Mouse (Mus musculus) lung, postnatal 0 days (tissue): Measurements from ENCODE around the gene Fbxl13. TPM values are rescaled to one million over a fixed set of nuclear protein-coding genes. Genes with fewer than 3 reads are reported as not detected.

Source experiments
- ATAC-seq: fragments of 200-750 bp; cut with Nextera tagmentation; 2 replicates; pipeline ENCODE4 v1.8.0; 2017; ENCODE audit warnings: moderate library complexity
- DNase-seq: peaks from one replicate; pipeline ENCODE4 v3.0.0-alpha.2; 2016; ENCODE audit warnings: low spot score
- H3K27ac ChIP-seq: fragments of 300-500 bp; sonication (generic); 2 replicates; pipeline ENCODE4 v1.5.1; 2014; ENCODE audit warnings: antibody characterized with exemption, mild to moderate bottlenecking, low read length, mixed read lengths
- H3K27me3 ChIP-seq: fragments of 300-500 bp; sonication (generic); replicated peaks from 2 replicates; pipeline ENCODE4 v1.6.1; 2014; ENCODE audit warnings: low read length, mixed read lengths; ENCODE audit not compliant: insufficient read depth
- H3K36me3 ChIP-seq: fragments of 300-500 bp; sonication (generic); 2 replicates; pipeline ENCODE4 v1.6.1; 2014; ENCODE audit warnings: low read length, mixed read lengths; ENCODE audit not compliant: insufficient read depth
- H3K4me1 ChIP-seq: fragments of 300-500 bp; sonication (generic); 2 replicates; pipeline ENCODE4 v1.6.1; 2014; ENCODE audit warnings: antibody characterized with exemption, low read depth, low read length, mixed read lengths; ENCODE audit not compliant: insufficient read depth
- H3K4me2 ChIP-seq: fragments of 300-500 bp; sonication (generic); replicated peaks from 2 replicates; pipeline ENCODE4 v1.6.1; 2014; ENCODE audit warnings: low read depth, mild to moderate bottlenecking, low read length, moderate library complexity, mixed read lengths
- H3K4me3 ChIP-seq: fragments of 300-500 bp; sonication (generic); 2 replicates; pipeline ENCODE4 v1.5.1; 2014; ENCODE audit warnings: low read depth, low read length
- H3K9ac ChIP-seq: fragments of 300-500 bp; sonication (generic); replicated peaks from 2 replicates; pipeline ENCODE4 v1.6.1; 2014; ENCODE audit warnings: low read depth, mild to moderate bottlenecking
- H3K9me3 ChIP-seq: fragments of 300-500 bp; sonication (generic); 2 replicates; pipeline ENCODE4 v1.6.1; 2016; ENCODE audit warnings: low read length, mixed read lengths
- CTCF ChIP-seq: IDR thresholded peaks from 2 replicates; pipeline ENCODE4 v1.5.1; 2016; ENCODE audit warnings: antibody characterized with exemption, mild to moderate bottlenecking
- EP300 ChIP-seq: IDR thresholded peaks from 2 replicates; pipeline ENCODE4 v1.6.1; 2016; ENCODE audit warnings: antibody characterized with exemption, mild to moderate bottlenecking, control low read depth
- WGBS: fragments of 180-500 bp; shearing (Covaris S2); extraction: QIAGEN DNeasy Blood & Tissue Kit; methylation state at CpG from one replicate; pipeline ENCODE4 v1.1.7; 2014; 5-methylcytosine and 5-hydroxymethylcytosine counted together
- polyA plus RNA-seq: library from polyadenylated mRNA; unstranded; fragments of >200 nt; fragmentation: Nextera tagmentation; extraction: Ambion mirVana; gene quantifications from 2 replicates; pipeline ENCODE4 v1.2.1, GENCODE M21; 2015

Fbxl13 gene
- polyA plus RNA-seq, 1 experiment from 2014 or later, result 1.1 TPM

DNA sequence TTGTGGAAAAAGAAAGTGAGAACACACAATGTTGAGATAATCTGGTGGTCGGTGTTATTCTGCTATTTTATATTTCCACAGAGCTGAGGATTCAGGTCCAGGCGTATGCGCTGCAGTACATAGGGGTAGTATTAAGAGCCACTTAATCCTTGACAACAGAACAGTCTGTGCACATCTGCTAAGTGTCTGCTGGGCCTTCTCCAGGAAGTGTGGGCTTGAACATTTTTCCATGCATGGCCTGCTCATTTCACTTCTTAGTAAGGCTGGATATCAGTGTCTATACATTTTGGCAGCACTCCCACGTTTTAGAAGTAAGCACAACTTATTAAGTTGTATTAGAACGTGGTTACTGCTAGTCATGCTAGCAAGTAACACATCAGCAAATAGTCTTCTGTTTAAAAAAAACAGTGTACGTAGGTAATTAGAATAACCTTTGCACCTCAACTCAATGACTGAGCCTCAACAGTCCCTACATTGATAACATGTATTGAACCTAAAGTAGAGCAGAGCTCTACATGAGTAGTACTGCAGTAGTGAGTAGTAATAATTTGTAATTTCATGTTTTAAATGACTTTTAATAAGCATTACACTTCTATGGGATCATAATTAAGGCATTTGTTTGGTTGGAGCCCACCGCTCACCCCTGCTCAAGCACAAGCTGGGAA is 205.9 kb downstream of the Fbxl13 start:
- Histone ChIP-seq H3K36me3 (no peaks in the 10 kb centered on the region), H3K4me2 (no peak overlapping the region), H3K4me1 (no peaks in the 10 kb centered on the region), H3K9ac (no peak overlapping the region), H3K27me3 (no peaks in the 10 kb centered on the region), H3K4me3 (no peak overlapping the region), H3K27ac (no peak overlapping the region), H3K9me3 (no peaks in the 10 kb centered on the region)
- no peak for TF ChIP-seq CTCF
- TF ChIP-seq EP300, result no peak
- no peak for DNase-seq
- ATAC-seq, result no peak
- WGBS, result 78% methylated on average over 7 of the region's 7 CpGs

DNA sequence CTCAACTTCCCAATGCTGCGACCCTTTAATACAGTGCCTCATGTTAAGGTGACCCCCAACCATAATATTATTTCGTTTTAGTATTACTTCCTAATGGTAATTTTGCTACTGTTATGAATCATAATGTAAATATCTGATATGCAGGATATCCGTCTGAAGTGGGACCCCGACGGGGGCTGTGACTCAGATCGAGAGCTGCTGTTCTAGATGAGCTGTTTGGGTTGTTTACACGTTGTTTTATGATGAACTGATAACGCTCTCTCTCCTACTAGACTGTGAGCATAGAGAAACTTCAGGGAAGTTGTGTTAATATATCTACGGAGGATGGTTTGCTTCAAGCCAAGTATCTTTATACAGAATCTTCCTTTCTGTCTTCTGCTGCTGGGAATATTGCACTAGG is 207.0 kb downstream of the Fbxl13 start:
- Histone ChIP-seq H3K9ac (no peak overlapping the region), H3K4me3 (no peak overlapping the region), H3K27me3 (no peaks in the 10 kb centered on the region), H3K36me3 (no peaks in the 10 kb centered on the region), H3K9me3 (no peaks in the 10 kb centered on the region), H3K27ac (no peak overlapping the region), H3K4me2 (no peak overlapping the region), H3K4me1 (no peaks in the 10 kb centered on the region)
- TF ChIP-seq CTCF (no peak), EP300 (no peak)
- peak; percentile 47; the same call in 1 of the 2 replicates for ATAC-seq
- WGBS, result 50% methylated on average over 9 of the region's 9 CpGs
- DNase-seq, result peak; percentile 22

DNA sequence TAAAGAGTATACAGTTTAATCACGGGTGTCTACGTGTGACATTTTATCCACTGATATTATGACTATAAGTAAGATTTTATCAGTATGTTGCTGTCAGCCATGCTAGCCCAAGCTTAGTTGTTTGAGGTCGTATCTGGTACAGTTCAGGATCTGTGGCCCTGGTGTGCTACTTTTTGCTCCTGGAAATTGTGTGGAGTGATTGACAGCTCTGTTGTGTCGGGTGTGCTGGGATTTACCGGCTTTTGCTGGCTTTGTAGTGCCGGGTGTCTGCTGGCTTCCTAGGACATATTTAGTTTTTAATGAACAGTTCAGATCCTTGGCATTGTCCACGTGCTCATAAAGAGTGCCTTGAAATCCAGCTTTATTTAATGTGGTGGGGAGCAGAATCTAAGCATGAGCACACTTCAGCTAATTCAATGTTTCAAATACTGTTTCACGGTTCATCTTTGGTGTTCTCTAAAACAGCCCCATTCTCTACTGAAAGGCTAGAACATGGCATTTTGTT is 208.9 kb downstream of the Fbxl13 start:
- Histone ChIP-seq H3K36me3 (no peaks in the 10 kb centered on the region), H3K27me3 (no peaks in the 10 kb centered on the region), H3K4me3 (no peak overlapping the region), H3K4me1 (no peaks in the 10 kb centered on the region), H3K4me2 (no peak overlapping the region), H3K9me3 (no peaks in the 10 kb centered on the region), H3K9ac (no peak overlapping the region), H3K27ac (no peak overlapping the region)
- WGBS, result 60% methylated on average over 8 of the region's 8 CpGs
- no peak for TF ChIP-seq EP300
- no peak for DNase-seq
- ATAC-seq, result no peak

DNA sequence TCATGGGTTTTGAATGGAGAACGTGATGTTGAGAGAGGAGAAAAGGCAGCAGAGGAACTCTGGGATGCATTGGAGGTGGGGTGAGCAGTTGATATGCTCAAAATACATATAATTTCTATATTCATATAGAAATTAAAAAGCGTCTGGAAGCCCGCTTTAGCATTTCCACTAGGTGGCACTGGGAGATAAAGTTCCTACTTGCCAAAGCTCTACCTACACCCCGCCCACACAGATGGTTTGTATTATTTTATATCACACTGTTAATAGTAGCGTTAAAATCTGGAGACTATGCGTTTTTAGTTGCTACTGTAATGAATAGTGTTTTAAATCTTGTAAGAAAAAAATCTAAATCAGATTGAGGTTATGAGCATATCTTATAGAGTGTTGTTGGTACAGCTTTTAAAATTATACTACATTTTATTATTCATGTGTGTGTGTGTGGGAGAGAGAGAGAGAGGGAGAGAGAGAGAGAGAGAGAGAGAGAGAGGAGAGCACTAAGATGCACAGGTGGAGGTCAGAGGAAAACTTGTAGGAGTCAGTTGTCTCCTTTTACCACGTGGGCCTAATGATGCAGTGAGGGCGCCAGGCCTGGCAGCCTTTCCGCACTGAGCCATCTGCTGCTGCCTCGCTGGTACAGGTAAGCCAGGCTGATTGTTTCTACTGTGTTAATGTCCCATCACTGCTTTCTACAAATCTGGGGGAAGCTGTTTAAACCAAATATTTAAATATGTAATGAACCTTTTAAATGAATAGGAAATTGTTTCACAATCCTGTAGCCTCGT is 211.1 kb downstream of the Fbxl13 start:
- 70% methylated on average over 11 of the region's 11 CpGs for WGBS

More for the DNA sequence above, 211.1 kb downstream of the Fbxl13 start:
- no peaks in the 10 kb centered on the region for H3K9me3 ChIP-seq
- DNase-seq (peak; percentile 71), ATAC-seq (peak; percentile 50; the same call in 1 of the 2 replicates)
- no peak overlapping the region for H3K4me3 ChIP-seq
- TF ChIP-seq CTCF (peak; percentile 72), EP300 (no peak)
- no peaks in the 10 kb centered on the region for H3K36me3 ChIP-seq
- no peak overlapping the region for H3K27ac ChIP-seq
- H3K9ac ChIP-seq, result no peak overlapping the region
- H3K4me1 ChIP-seq, result no peaks in the 10 kb centered on the region
- no peaks in the 10 kb centered on the region for H3K27me3 ChIP-seq
- no peak overlapping the region for H3K4me2 ChIP-seq

Other genes with a start within 250 kb of the Fbxl13 start
- gene Ccdc146, start 221.0 kb downstream of the Fbxl13 start, polyA plus RNA-seq, result 3.4 and 6.0 TPM in 2 replicates
- 1.7 and 2.8 TPM in 2 replicates for gene Fam185a, start 220.7 kb downstream of the Fbxl13 start, polyA plus RNA-seq
- gene Lrrc17, start 102.1 kb downstream of the Fbxl13 start, polyA plus RNA-seq, result 33.5 and 35.7 TPM in 2 replicates
- gene Armc10, start 179 bp upstream of the Fbxl13 start, polyA plus RNA-seq, result 30.1 and 33.4 TPM in 2 replicates
- 2.1 and 2.5 TPM in 2 replicates for gene Napepld, start 55.8 kb upstream of the Fbxl13 start, polyA plus RNA-seq
- 41.8 and 49.0 TPM in 2 replicates for gene Pmpcb, start 91.5 kb upstream of the Fbxl13 start, polyA plus RNA-seq
- 34.2 and 35.4 TPM in 2 replicates for gene Dnajc2, start 139.6 kb upstream of the Fbxl13 start, polyA plus RNA-seq
- 105 and 108 TPM in 2 replicates for gene Psmc2, start 139.6 kb upstream of the Fbxl13 start, polyA plus RNA-seq
- not detected in 2 replicates for gene Slc26a5, start 220.0 kb upstream of the Fbxl13 start, polyA plus RNA-seq